Mouse (Mus musculus): ENCODE data around the gene Ache. TPM values are rescaled to one million over a fixed set of nuclear protein-coding genes. Genes with fewer than 3 reads are reported as not detected.

Ache gene
- total and polyA plus RNA-seq, 2 experiments from 2014 or later: 132 to 174 TPM

GRCm38 (mm10) chr5:137306439-137307005 is 19.2 kb downstream of the Ache start:
- ATAC-seq (ENCODE audit: low FRiP score) (no peak), DNase-seq (ENCODE audit: low spot score) (no peak)
- TF ChIP-seq CTCF (IDR thresholded peaks at IDR 0.05): no peak
- Histone ChIP-seq H3K9ac (replicated peaks; ENCODE audit: low read length, poor library complexity, severe bottlenecking) (peak overlapping the region; percentile 94), H3K4me2 (ENCODE audit: low read depth, low read length, poor library complexity, severe bottlenecking) (peak overlapping the region; percentile 71), H3K27me3 (ENCODE audit: insufficient read depth, low read length) (no peaks in the 10 kb centered on the region), H3K9me3 (ENCODE audit: low read length) (no peaks in the 10 kb centered on the region), H3K27ac (ENCODE audit: low read depth, low read length) (peak overlapping the region; percentile 95), H3K4me3 (ENCODE audit: low read depth, low read length) (peak overlapping the region; percentile 86), H3K4me1 (ENCODE audit: insufficient read depth, low read length) (peaks cover 15% of the 10 kb centered on the region), H3K36me3 (ENCODE audit: insufficient read depth, low read length) (peaks cover 17% of the 10 kb centered on the region)
- WGBS: 18% methylated on average over 12 of the region's 12 CpGs

DNA sequence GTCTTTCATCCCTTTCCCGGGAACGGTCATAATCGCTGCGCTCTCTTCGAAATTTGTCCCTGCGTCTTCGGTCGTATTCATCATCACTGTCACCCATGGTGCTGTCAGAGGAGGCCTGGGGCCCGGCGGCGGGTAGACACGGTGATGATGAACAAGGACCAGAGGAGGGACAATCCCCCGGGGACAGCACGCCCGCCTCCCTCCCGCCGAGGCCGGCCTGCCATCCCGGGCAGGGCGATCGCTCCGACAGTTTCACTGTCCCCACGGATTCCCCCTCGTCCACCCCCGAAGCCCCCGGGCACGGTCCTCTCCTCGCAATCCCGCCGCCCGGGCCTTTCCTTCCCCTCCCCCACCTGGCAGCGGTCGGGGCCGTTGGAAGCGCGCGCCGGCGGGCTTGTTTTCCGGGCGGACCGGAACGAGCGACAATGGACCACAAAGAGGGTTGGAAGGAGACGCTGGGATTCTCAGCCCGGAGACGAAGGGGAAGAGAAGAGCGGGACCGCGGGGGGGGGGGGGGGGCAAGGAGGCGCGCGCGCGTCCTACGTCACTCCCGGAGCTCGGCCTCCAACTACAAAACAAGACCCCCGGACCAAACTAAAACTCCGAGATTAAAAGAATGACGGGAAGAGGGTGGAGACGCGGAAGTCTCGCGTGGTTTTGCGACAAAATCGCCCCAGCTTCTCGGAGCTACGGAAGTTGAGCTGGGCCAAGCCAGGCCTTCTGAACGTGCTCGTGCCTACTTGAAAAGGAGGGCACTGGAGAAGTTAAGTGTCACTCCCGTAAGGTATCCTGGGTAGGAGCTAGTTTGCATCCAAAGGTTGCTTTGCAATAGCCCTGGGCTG is 20.0 kb downstream of the Ache start, which contains the start of gene Srrt:
Srrt (minus strand) TSS at position 604 of the 842 bp plus-strand sequence.
- H3K27ac ChIP-seq (ENCODE audit: low read depth, low read length): peak within 1 kb of the TSS; percentile 95
- no peaks in the 10 kb centered on the region for H3K27me3 ChIP-seq (ENCODE audit: insufficient read depth, low read length)
- peak; percentile 90 for ATAC-seq (ENCODE audit: low FRiP score)
- H3K4me1 ChIP-seq (ENCODE audit: insufficient read depth, low read length): peaks cover 15% of the 10 kb centered on the region
- peak within 1 kb of the TSS; percentile 86 for H3K4me3 ChIP-seq (ENCODE audit: low read depth, low read length)
- under 1% methylated on average over 62 of the region's 72 CpGs for WGBS
- peak within 1 kb of the TSS; percentile 71 for H3K4me2 ChIP-seq (ENCODE audit: low read depth, low read length, poor library complexity, severe bottlenecking)
- peaks cover 10% of the 10 kb centered on the region for H3K36me3 ChIP-seq (ENCODE audit: insufficient read depth, low read length)
- DNase-seq (ENCODE audit: low spot score): peak; percentile 98
- peak within 1 kb of the TSS; percentile 94 for H3K9ac ChIP-seq (replicated peaks; ENCODE audit: low read length, poor library complexity, severe bottlenecking)
- TF ChIP-seq CTCF (IDR thresholded peaks at IDR 0.05): no peak
- H3K9me3 ChIP-seq (ENCODE audit: low read length): no peaks in the 10 kb centered on the region

DNA sequence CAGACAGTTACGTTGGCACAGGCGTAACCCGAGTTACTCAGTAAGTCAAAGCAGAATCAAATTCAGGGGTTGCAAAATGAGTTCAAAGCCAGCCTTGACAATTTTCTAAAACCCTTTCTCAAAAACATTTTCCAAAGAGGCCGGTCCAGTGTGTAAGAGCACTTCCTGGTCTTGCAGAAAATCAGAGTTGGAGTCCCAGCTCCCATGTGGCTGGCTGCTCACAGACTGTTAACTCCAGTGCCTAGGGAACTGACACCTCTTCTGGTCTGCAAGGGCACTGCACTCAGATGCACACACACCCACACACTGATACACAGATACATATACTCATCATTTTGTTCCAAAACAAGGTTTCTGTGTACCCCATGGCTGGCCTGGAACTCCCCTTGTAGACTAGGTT is 21.0 kb downstream of the Ache start:
- peak overlapping the region; percentile 54 for H3K4me2 ChIP-seq (ENCODE audit: low read depth, low read length, poor library complexity, severe bottlenecking)
- peaks cover 15% of the 10 kb centered on the region for H3K4me1 ChIP-seq (ENCODE audit: insufficient read depth, low read length)
- H3K4me3 ChIP-seq (ENCODE audit: low read depth, low read length): peak overlapping the region; percentile 86; the same call in 1 of the 2 replicates
- peak overlapping the region; percentile 95 for H3K27ac ChIP-seq (ENCODE audit: low read depth, low read length)
- ATAC-seq (ENCODE audit: low FRiP score): no peak
- peak; percentile 22; the same call in 1 of the 2 replicates for TF ChIP-seq CTCF (IDR thresholded peaks at IDR 0.05)
- H3K36me3 ChIP-seq (ENCODE audit: insufficient read depth, low read length): no peaks in the 10 kb centered on the region; the same call in 1 of the 2 replicates
- H3K27me3 ChIP-seq (ENCODE audit: insufficient read depth, low read length): no peaks in the 10 kb centered on the region
- peak overlapping the region; percentile 94 for H3K9ac ChIP-seq (replicated peaks; ENCODE audit: low read length, poor library complexity, severe bottlenecking)
- no peak for DNase-seq (ENCODE audit: low spot score)
- H3K9me3 ChIP-seq (ENCODE audit: low read length): no peaks in the 10 kb centered on the region
- WGBS: 93% methylated on average over 4 of the region's 4 CpGs

- TF ChIP-seq CTCF (IDR thresholded peaks at IDR 0.05): no peak
- no peak for DNase-seq (ENCODE audit: low spot score)
- H3K27ac ChIP-seq (ENCODE audit: low read depth, low read length): peak overlapping the region; percentile 51; the same call in 1 of the 2 replicates
- peaks cover 21% of the 10 kb centered on the region for H3K36me3 ChIP-seq (ENCODE audit: insufficient read depth, low read length)
- peak overlapping the region; percentile 51 for H3K9ac ChIP-seq (replicated peaks; ENCODE audit: low read length, poor library complexity, severe bottlenecking)
- WGBS: 7% methylated on average over 22 of the region's 22 CpGs
- no peaks in the 10 kb centered on the region for H3K27me3 ChIP-seq (ENCODE audit: insufficient read depth, low read length)
- H3K4me1 ChIP-seq (ENCODE audit: insufficient read depth, low read length): no peaks in the 10 kb centered on the region
- peak; percentile 17; the same call in 1 of the 2 replicates for ATAC-seq (ENCODE audit: low FRiP score)
- no peaks in the 10 kb centered on the region for H3K9me3 ChIP-seq (ENCODE audit: low read length)
- peak overlapping the region; percentile 31 for H3K4me3 ChIP-seq (ENCODE audit: low read depth, low read length)
- H3K4me2 ChIP-seq (ENCODE audit: low read depth, low read length, poor library complexity, severe bottlenecking): peak overlapping the region; percentile 55
These were observed 26.3 kb downstream of the Ache start for GRCm38 (mm10) chr5:137313466-137314192.

- peak within 1 kb of the TSS; percentile 51 for H3K9ac ChIP-seq (replicated peaks; ENCODE audit: low read length, poor library complexity, severe bottlenecking)
- 19% methylated on average over 30 of the region's 30 CpGs for WGBS
- TF ChIP-seq CTCF (IDR thresholded peaks at IDR 0.05): peak; percentile 44
- ATAC-seq (ENCODE audit: low FRiP score): peak; percentile 85
- peak within 1 kb of the TSS; percentile 55 for H3K4me2 ChIP-seq (ENCODE audit: low read depth, low read length, poor library complexity, severe bottlenecking)
- peaks cover 24% of the 10 kb centered on the region for H3K36me3 ChIP-seq (ENCODE audit: insufficient read depth, low read length)
- no peaks in the 10 kb centered on the region for H3K27me3 ChIP-seq (ENCODE audit: insufficient read depth, low read length)
- DNase-seq (ENCODE audit: low spot score): peak; percentile 76
- no peaks in the 10 kb centered on the region for H3K4me1 ChIP-seq (ENCODE audit: insufficient read depth, low read length)
- peak within 1 kb of the TSS; percentile 51; the same call in 1 of the 2 replicates for H3K27ac ChIP-seq (ENCODE audit: low read depth, low read length)
- H3K4me3 ChIP-seq (ENCODE audit: low read depth, low read length): peak within 1 kb of the TSS; percentile 31
- H3K9me3 ChIP-seq (ENCODE audit: low read length): no peaks in the 10 kb centered on the region
These were observed 27.1 kb downstream of the Ache start, which contains the start of gene Trip6 for GRCm38 (mm10) chr5:137314193-137315083. Gene Trip6, minus strand, starts transcription at chr5:137314404.

Measured in midbrain, postnatal 0 days (tissue).